Mouse (Mus musculus): Measurements from ENCODE around the gene C030005K15Rik. TPM values are rescaled to one million over a fixed set of nuclear protein-coding genes. Genes with fewer than 3 reads are reported as not detected.

C030005K15Rik gene
- total and polyA plus RNA-seq, 3 experiments = not detected

GRCm38 (mm10) chr10:97722709-97723108 lies 3.8 kb downstream of the C030005K15Rik start:
- Histone ChIP-seq H3K4me2 (ENCODE audit: insufficient read depth, low read depth, poor library complexity, severe bottlenecking) (no peak overlapping the region), H3K79me2 (replicated peaks; ENCODE audit: control insufficient read depth, extremely low read depth, insufficient read depth, poor library complexity, severe bottlenecking) (no peaks in the 10 kb centered on the region), H3K4me1 (ENCODE audit: control insufficient read depth in 1 of 2, insufficient read depth in 2 of 2) (no peaks in the 10 kb centered on the region), H3K4me3 (replicated peaks in 1 of 3; ENCODE audit: low read depth in 2 of 3, low read length in 2 of 3, poor library complexity in 1 of 3) (no peak overlapping the region), H3K36me3 (replicated peaks in 1 of 2; ENCODE audit: control insufficient read depth in 1 of 2, insufficient read depth in 1 of 2, low read length in 1 of 2) (no peaks in the 10 kb centered on the region), H3K9ac (ENCODE audit: insufficient read depth, low read depth) (no peak overlapping the region), H3K27ac (ENCODE audit: insufficient read depth, low read depth) (no peak overlapping the region), H3K27me3 (replicated peaks) (no peaks in the 10 kb centered on the region), H3K9me3 (replicated peaks; ENCODE audit: low read length) (no peaks in the 10 kb centered on the region)
- TF ChIP-seq MEF2A (IDR thresholded peaks at IDR 0.05; ENCODE audit: borderline replicate concordance, low read depth, low read length) = no peak
- no peak for TF ChIP-seq EP300 (IDR thresholded peaks at IDR 0.05; ENCODE audit: low read length)
- no peak for TF ChIP-seq USF2 (conservative IDR thresholded peaks at IDR 0.05; ENCODE audit: low read depth, low read length)
- TF ChIP-seq RCOR1 (conservative IDR thresholded peaks at IDR 0.05; ENCODE audit: low read depth, low read length) = no peak
- TF ChIP-seq HCFC1 (IDR thresholded peaks at IDR 0.05; ENCODE audit: low read depth, low read length) = no peak
- TF ChIP-seq ZKSCAN1 (IDR thresholded peaks at IDR 0.05; ENCODE audit: borderline replicate concordance, low read depth, low read length) = no peak
- no peak for TF ChIP-seq ELF1 (IDR thresholded peaks at IDR 0.05; ENCODE audit: low read depth, low read length)
- no peak for TF ChIP-seq GABPA (IDR thresholded peaks at IDR 0.05; ENCODE audit: insufficient replicate concordance, low read depth, low read length)
- no peak for TF ChIP-seq ZC3H11A (IDR thresholded peaks at IDR 0.05; ENCODE audit: low read depth, low read length)
- TF ChIP-seq MAFK (IDR thresholded peaks at IDR 0.05; ENCODE audit: insufficient replicate concordance, low read length) = no peak
- in situ Hi-C loops (cut with MboI; ENCODE audit: low pct_ligation_motif_present, low pct_unique_long_range_greater_than_20kb, low sequenced_read_pairs) (no loop called here), dilution Hi-C loops (cut with MboI; ENCODE audit: extremely low pct_ligation_motif_present, extremely low pct_unique_long_range_greater_than_20kb, low sequenced_read_pairs) (no loop called here)
- no peak for DNase-seq (ENCODE audit: extremely low read depth)

- no peaks in the 10 kb centered on the region for H3K79me2 ChIP-seq (replicated peaks; ENCODE audit: control insufficient read depth, extremely low read depth, insufficient read depth, poor library complexity, severe bottlenecking)
- H3K4me1 ChIP-seq (ENCODE audit: control insufficient read depth in 1 of 2, insufficient read depth in 2 of 2) = no peaks in the 10 kb centered on the region
- in situ Hi-C loops (cut with MboI; ENCODE audit: low pct_ligation_motif_present, low pct_unique_long_range_greater_than_20kb, low sequenced_read_pairs) (no loop called here), dilution Hi-C loops (cut with MboI; ENCODE audit: extremely low pct_ligation_motif_present, extremely low pct_unique_long_range_greater_than_20kb, low sequenced_read_pairs) (no loop called here)
- no peak overlapping the region for H3K9ac ChIP-seq (ENCODE audit: insufficient read depth, low read depth)
- H3K27me3 ChIP-seq (replicated peaks) = no peaks in the 10 kb centered on the region
- H3K4me3 ChIP-seq (replicated peaks in 1 of 3; ENCODE audit: low read depth in 2 of 3, low read length in 2 of 3, poor library complexity in 1 of 3) = no peak overlapping the region
- no peak overlapping the region for H3K27ac ChIP-seq (ENCODE audit: insufficient read depth, low read depth)
- no peaks in the 10 kb centered on the region for H3K36me3 ChIP-seq (replicated peaks in 1 of 2; ENCODE audit: control insufficient read depth in 1 of 2, insufficient read depth in 1 of 2, low read length in 1 of 2)
- DNase-seq (ENCODE audit: extremely low read depth) = no peak
- no peak for TF ChIP-seq TCF12 (IDR thresholded peaks at IDR 0.05; ENCODE audit: low read depth, low read length)
- TF ChIP-seq IRF4 (IDR thresholded peaks at IDR 0.05; ENCODE audit: low read depth, low read length) = no peak
- TF ChIP-seq CHD1 (IDR thresholded peaks at IDR 0.05; ENCODE audit: low read depth, low read length) = no peak
- TF ChIP-seq UBTF (IDR thresholded peaks at IDR 0.05; ENCODE audit: low read depth, low read length) = no peak
- no peak for TF ChIP-seq RCOR1 (conservative IDR thresholded peaks at IDR 0.05; ENCODE audit: low read depth, low read length)
- TF ChIP-seq MEF2A (IDR thresholded peaks at IDR 0.05; ENCODE audit: borderline replicate concordance, low read depth, low read length) = no peak
- no peak for TF ChIP-seq CTCF (conservative IDR thresholded peaks at IDR 0.05 in 1 of 2, IDR thresholded peaks at IDR 0.05 in 1 of 2; ENCODE audit: low read depth in 2 of 2, low read length in 2 of 2)
- TF ChIP-seq JUN (IDR thresholded peaks at IDR 0.05; ENCODE audit: insufficient read depth, low read depth, low read length) = no peak
- TF ChIP-seq BHLHE40 (IDR thresholded peaks at IDR 0.05; ENCODE audit: low read depth, low read length) = no peak
- no peak for TF ChIP-seq ZC3H11A (IDR thresholded peaks at IDR 0.05; ENCODE audit: low read depth, low read length)
- no peak for TF ChIP-seq POLR2A (IDR thresholded peaks at IDR 0.05; ENCODE audit: low read depth, low read length)
- no peak for TF ChIP-seq MAFK (IDR thresholded peaks at IDR 0.05; ENCODE audit: insufficient replicate concordance, low read length)
- no peaks in the 10 kb centered on the region for H3K9me3 ChIP-seq (replicated peaks; ENCODE audit: low read length)
- no peak overlapping the region for H3K4me2 ChIP-seq (ENCODE audit: insufficient read depth, low read depth, poor library complexity, severe bottlenecking)
Measured at GRCm38 (mm10) chr10:97720625-97721024, 5.9 kb downstream of the C030005K15Rik start.
